Mouse (Mus musculus) neural tube, embryonic 11.5 days (tissue): ENCODE results near the gene Aff3. TPM values are rescaled to one million over a fixed set of nuclear protein-coding genes. Genes with fewer than 3 reads are reported as not detected.

Source experiments
- ATAC-seq: fragments of 200-750 bp; cut with Nextera tagmentation; 2 replicates; pipeline ENCODE4 v1.8.0; 2017; ENCODE audit warnings: moderate number of reproducible peaks, mild to moderate bottlenecking, moderate TSS enrichment, moderate library complexity; ENCODE audit not compliant: insufficient read depth, low FRiP score, low TSS enrichment
- DNase-seq: peaks from one replicate; pipeline ENCODE4 v3.0.0-alpha.2; 2015; ENCODE audit warnings: low spot score
- H3K27ac ChIP-seq: fragments of 300-500 bp; sonication (generic); 2 replicates; pipeline ENCODE4 v1.5.1; 2014; ENCODE audit warnings: low read depth, mild to moderate bottlenecking, low read length
- H3K27me3 ChIP-seq: fragments of 300-500 bp; sonication (generic); 2 replicates; pipeline ENCODE4 v1.6.1; 2014; ENCODE audit warnings: mild to moderate bottlenecking, low read length, mixed read lengths; ENCODE audit not compliant: control insufficient read depth, insufficient read depth
- H3K36me3 ChIP-seq: fragments of 300-500 bp; sonication (generic); 2 replicates; pipeline ENCODE4 v1.6.1; 2014; ENCODE audit warnings: mild to moderate bottlenecking, low read length, moderate library complexity, mixed read lengths; ENCODE audit not compliant: control insufficient read depth, insufficient read depth
- H3K4me1 ChIP-seq: fragments of 300-500 bp; sonication (generic); 2 replicates; pipeline ENCODE4 v1.6.1; 2014; ENCODE audit warnings: low read length, mixed read lengths; ENCODE audit not compliant: control insufficient read depth, insufficient read depth
- H3K4me2 ChIP-seq: fragments of 300-500 bp; sonication (generic); 2 replicates; pipeline ENCODE4 v1.6.1; 2014; ENCODE audit warnings: low read depth, mild to moderate bottlenecking, moderate library complexity
- H3K4me3 ChIP-seq: fragments of 300-500 bp; sonication (generic); 2 replicates; pipeline ENCODE4 v1.5.1; 2014; ENCODE audit warnings: low read depth, low read length
- H3K9ac ChIP-seq: fragments of 300-500 bp; sonication (generic); 2 replicates; pipeline ENCODE4 v1.6.1; 2014; ENCODE audit warnings: mild to moderate bottlenecking, low read length
- H3K9me3 ChIP-seq: fragments of 300-500 bp; sonication (generic); 2 replicates; pipeline ENCODE4 v1.6.1; 2016; ENCODE audit warnings: low read length; ENCODE audit not compliant: control insufficient read depth
- WGBS: fragments of 180-500 bp; shearing (Covaris S2); extraction: QIAGEN DNeasy Blood & Tissue Kit; methylation state at CpG from one replicate; pipeline ENCODE4 v1.1.7; 2014; 5-methylcytosine and 5-hydroxymethylcytosine counted together
- polyA plus RNA-seq: library from polyadenylated mRNA; unstranded; fragments of >200 nt; fragmentation: Nextera tagmentation; extraction: Ambion mirVana; gene quantifications from 2 replicates; pipeline ENCODE4 v1.2.1, GENCODE M21; 2014

Gene Aff3
- polyA plus RNA-seq, 1 experiment from 2014 or later = 33.3 TPM

GRCm38 (mm10) chr1:38528607-38529006 is 136.1 kb downstream of the Aff3 start:
- Histone ChIP-seq H3K4me2 (no peak overlapping the region), H3K27ac (no peak overlapping the region), H3K9me3 (no peaks in the 10 kb centered on the region), H3K4me1 (no peaks in the 10 kb centered on the region), H3K36me3 (peaks cover 5% of the 10 kb centered on the region; the same call in 1 of the 2 replicates), H3K9ac (no peak overlapping the region), H3K27me3 (no peaks in the 10 kb centered on the region), H3K4me3 (no peak overlapping the region)
- DNase-seq = no peak
- no peak for ATAC-seq
- WGBS = 85% methylated on average over 5 of the region's 5 CpGs

DNA sequence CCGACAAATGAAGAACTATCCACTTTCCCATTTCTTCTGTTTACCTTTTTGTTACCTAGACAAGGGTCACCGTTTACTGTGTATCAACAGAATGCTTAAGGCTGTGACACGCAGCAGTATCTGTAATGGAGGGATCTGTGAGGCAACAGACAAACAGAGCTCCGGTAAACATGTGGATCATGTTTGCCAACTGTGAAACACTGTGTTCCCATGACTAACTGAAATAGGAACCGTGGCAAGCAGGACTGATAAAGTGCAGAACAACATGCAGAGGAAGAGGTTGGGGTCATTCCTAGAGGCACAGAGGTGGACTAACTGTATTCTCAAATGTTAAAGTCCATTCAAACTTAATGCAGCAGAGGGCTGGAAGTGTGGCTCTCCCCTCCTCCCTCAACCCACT is 138.2 kb downstream of the Aff3 start:
- no peak for DNase-seq
- no peak for ATAC-seq
- H3K27ac ChIP-seq = no peak overlapping the region
- no peak overlapping the region for H3K9ac ChIP-seq
- H3K27me3 ChIP-seq = no peaks in the 10 kb centered on the region
- H3K4me2 ChIP-seq = no peak overlapping the region
- H3K4me3 ChIP-seq = no peak overlapping the region
- 91% methylated on average over 5 of the region's 5 CpGs for WGBS
- no peaks in the 10 kb centered on the region for H3K4me1 ChIP-seq
- H3K9me3 ChIP-seq = no peaks in the 10 kb centered on the region
- H3K36me3 ChIP-seq = peaks cover 5% of the 10 kb centered on the region; the same call in 1 of the 2 replicates

DNA sequence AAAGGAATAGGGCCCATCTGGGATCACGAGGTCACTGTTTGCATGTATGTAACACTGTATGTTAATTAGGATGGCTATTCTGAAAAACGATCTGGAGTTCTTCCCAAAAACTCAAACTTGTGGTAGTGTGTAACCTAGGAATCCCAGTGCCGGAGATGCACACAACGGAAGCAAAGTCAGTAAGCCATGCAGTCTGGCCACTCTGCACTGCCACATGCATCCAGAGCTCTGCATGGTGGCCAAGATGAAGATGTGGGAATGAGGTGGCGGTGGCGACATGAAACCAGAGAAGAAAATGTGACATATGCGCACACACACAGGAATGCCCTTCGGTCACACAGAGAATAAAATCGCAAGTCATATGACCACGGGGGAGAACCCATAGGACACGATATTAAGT is 143.1 kb downstream of the Aff3 start:
- DNase-seq (no peak), ATAC-seq (no peak)
- Histone ChIP-seq H3K27ac (no peak overlapping the region), H3K27me3 (no peaks in the 10 kb centered on the region), H3K4me2 (no peak overlapping the region), H3K36me3 (peaks cover 5% of the 10 kb centered on the region; the same call in 1 of the 2 replicates), H3K9me3 (no peaks in the 10 kb centered on the region), H3K9ac (no peak overlapping the region), H3K4me1 (no peaks in the 10 kb centered on the region), H3K4me3 (no peak overlapping the region)
- WGBS = 95% methylated on average over 11 of the region's 11 CpGs

GRCm38 (mm10) chr1:38516225-38516624 is 148.5 kb downstream of the Aff3 start:
- Histone ChIP-seq H3K9ac (no peak overlapping the region), H3K4me1 (peaks cover 17% of the 10 kb centered on the region), H3K27ac (no peak overlapping the region), H3K27me3 (no peaks in the 10 kb centered on the region), H3K4me3 (no peak overlapping the region), H3K36me3 (no peaks in the 10 kb centered on the region), H3K4me2 (no peak overlapping the region), H3K9me3 (no peaks in the 10 kb centered on the region)
- DNase-seq = no peak
- 45% methylated on average over 1 of the region's 1 CpGs for WGBS
- no peak for ATAC-seq

GRCm38 (mm10) chr1:38514634-38515011 is 150.1 kb downstream of the Aff3 start:
- Histone ChIP-seq H3K27me3 (no peaks in the 10 kb centered on the region), H3K4me2 (no peak overlapping the region), H3K9me3 (no peaks in the 10 kb centered on the region), H3K9ac (no peak overlapping the region), H3K36me3 (no peaks in the 10 kb centered on the region), H3K27ac (no peak overlapping the region), H3K4me3 (no peak overlapping the region), H3K4me1 (peaks cover 24% of the 10 kb centered on the region)
- ATAC-seq (no peak), DNase-seq (no peak)
- 54% methylated on average over 4 of the region's 4 CpGs for WGBS

GRCm38 (mm10) chr1:38513970-38514633 is 150.7 kb downstream of the Aff3 start:
- ATAC-seq = no peak
- H3K9ac ChIP-seq = no peak overlapping the region
- H3K4me2 ChIP-seq = no peak overlapping the region
- no peaks in the 10 kb centered on the region for H3K27me3 ChIP-seq
- no peak overlapping the region for H3K4me3 ChIP-seq
- DNase-seq = no peak
- WGBS = 46% methylated on average over 12 of the region's 12 CpGs
- 0 out of 2 replicates have a peak overlapping the region, but pooled peaks have one; percentile 17 for H3K27ac ChIP-seq
- H3K36me3 ChIP-seq = no peaks in the 10 kb centered on the region
- H3K4me1 ChIP-seq = peaks cover 24% of the 10 kb centered on the region
- no peaks in the 10 kb centered on the region for H3K9me3 ChIP-seq

DNA sequence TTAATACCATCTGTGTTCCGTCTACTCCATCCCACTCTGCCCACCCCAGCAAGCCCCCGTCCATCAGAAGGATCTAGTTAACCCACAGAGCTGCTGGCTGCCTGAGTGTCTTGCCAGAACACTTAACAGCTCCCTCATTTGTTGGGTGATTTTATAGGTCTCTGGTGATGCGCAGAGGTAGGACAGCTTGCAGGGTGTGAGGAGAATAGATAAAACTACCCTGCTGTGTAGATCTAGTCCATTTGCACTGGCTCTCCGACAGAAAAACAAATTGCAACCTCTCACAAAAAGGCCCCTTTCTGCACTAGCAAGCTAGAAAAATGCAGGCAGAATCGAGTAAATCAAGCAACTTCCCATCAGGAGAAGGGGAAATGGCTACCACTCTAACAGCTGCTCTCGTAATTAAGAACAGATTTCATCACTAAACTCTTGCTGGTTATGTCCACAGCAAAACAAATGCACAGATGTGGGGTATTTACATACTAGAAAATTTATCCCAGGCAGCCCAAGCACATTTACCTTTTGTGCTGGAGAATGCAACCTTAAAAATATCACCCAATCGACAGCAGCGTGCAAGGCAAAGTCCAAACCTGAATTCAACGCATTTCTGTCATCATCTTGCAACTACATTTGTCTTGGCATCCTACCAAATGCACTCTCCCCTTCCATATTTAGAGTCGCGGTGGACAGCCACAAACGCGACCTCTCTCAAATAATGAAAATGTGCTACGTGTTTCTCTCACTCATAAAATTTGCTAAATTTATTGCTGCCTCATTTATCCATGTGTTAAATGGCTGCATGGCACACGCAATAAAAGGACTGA is 152.3 kb downstream of the Aff3 start:
- H3K36me3 ChIP-seq = no peaks in the 10 kb centered on the region
- no peaks in the 10 kb centered on the region for H3K9me3 ChIP-seq
- peak; percentile 52 for DNase-seq
- 27% methylated on average over 15 of the region's 15 CpGs for WGBS
- no peaks in the 10 kb centered on the region for H3K27me3 ChIP-seq
- no peak overlapping the region for H3K4me3 ChIP-seq
- no peak overlapping the region for H3K9ac ChIP-seq
- peak overlapping the region; percentile 58 for H3K27ac ChIP-seq
- H3K4me1 ChIP-seq = peaks cover 24% of the 10 kb centered on the region
- ATAC-seq = no peak
- peak overlapping the region; percentile 7; the same call in 1 of the 2 replicates for H3K4me2 ChIP-seq

- WGBS = 40% methylated on average over 5 of the region's 5 CpGs
These were observed 153.7 kb downstream of the Aff3 start for GRCm38 (mm10) chr1:38511076-38511475.

DNA sequence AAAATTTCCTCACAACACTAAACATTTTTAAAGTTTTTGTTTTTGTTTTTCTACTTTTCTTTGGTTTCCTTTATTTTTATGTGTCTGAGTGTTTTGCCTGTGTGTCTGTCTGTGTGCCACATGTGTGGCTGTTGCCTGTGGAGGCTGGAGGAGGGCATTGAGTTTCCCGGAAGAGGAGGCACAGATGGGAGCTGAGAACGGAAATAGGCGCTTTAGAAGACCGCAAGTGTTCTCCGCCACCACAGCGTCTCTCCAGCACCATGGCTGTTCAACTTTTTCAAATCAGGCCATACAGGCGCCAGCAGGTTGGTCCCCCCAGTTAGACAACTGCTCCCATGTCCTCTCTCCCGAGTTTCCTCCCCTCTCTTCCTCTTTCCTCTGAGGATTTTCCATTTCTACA is 155.5 kb downstream of the Aff3 start:
- 78% methylated on average over 8 of the region's 8 CpGs for WGBS
- no peak for DNase-seq

More at GRCm38 (mm10) chr1:38511076-38511475, 153.7 kb downstream of the Aff3 start:
- H3K4me2 ChIP-seq = no peak overlapping the region
- no peaks in the 10 kb centered on the region for H3K36me3 ChIP-seq
- H3K9ac ChIP-seq = no peak overlapping the region
- no peak for DNase-seq
- H3K27ac ChIP-seq = no peak overlapping the region
- no peaks in the 10 kb centered on the region for H3K27me3 ChIP-seq
- H3K9me3 ChIP-seq = no peaks in the 10 kb centered on the region
- H3K4me3 ChIP-seq = no peak overlapping the region
- ATAC-seq = no peak
- H3K4me1 ChIP-seq = peaks cover 24% of the 10 kb centered on the region

More for the DNA sequence above, 155.5 kb downstream of the Aff3 start:
- Histone ChIP-seq H3K9ac (no peak overlapping the region), H3K9me3 (no peaks in the 10 kb centered on the region), H3K27ac (no peak overlapping the region), H3K4me1 (peaks cover 22% of the 10 kb centered on the region), H3K36me3 (no peaks in the 10 kb centered on the region), H3K4me2 (no peak overlapping the region), H3K27me3 (no peaks in the 10 kb centered on the region), H3K4me3 (no peak overlapping the region)
- no peak for ATAC-seq
